Mouse (Mus musculus) liver, embryonic 14.5 days (tissue): ENCODE results near the gene Ank2.

Experiments used
- CTCF ChIP-seq: IDR thresholded peaks from 2 replicates; pipeline ENCODE4 v1.5.1; 2016; ENCODE audit warnings: antibody characterized with exemption, low read depth, control low read depth
- EP300 ChIP-seq: IDR thresholded peaks from 2 replicates; pipeline ENCODE4 v1.6.1; 2016; ENCODE audit warnings: antibody characterized with exemption, low read depth

DNA sequence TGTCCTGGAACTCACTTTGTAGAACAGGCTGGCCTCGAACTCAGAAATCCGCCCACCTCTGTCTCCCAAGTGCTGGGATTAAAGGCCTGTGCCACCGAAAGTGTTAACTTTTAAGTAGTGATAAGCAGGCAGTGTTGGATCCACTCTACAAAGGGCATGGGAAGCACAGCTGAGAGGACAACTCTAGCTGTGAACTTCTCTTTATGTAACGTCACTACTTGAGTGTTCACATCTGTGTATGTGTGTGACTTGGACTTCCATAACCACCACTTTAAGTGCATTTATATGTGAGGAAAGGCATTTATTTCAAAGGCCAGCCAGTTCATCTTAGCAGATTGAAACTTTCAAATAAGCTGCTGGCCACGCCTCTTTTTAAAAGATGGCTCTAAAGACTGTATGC, 523.7 kb downstream of the Ank2 start:
- TF ChIP-seq CTCF: no peak
- no peak for TF ChIP-seq EP300
